Mouse (Mus musculus) small intestine, adult 2 months (tissue): ENCODE data around the gene C130032M10Rik.

Source experiments
- CTCF ChIP-seq: fragments of 200-500 bp; IDR thresholded peaks from 2 replicates; pipeline ENCODE4 v1.5.1; 2012; ENCODE audit warnings: low read depth, mild to moderate bottlenecking, control low read depth, inconsistent platforms, low read length, moderate library complexity, mixed read lengths; ENCODE audit not compliant: insufficient replicate concordance, insufficient read length; ENCODE audit errors: extremely low read depth
- POLR2A ChIP-seq: fragments of 200-500 bp; IDR thresholded peaks from 2 replicates; pipeline ENCODE4 v1.6.1; 2012; ENCODE audit warnings: low read depth, mild to moderate bottlenecking, control low read depth, inconsistent platforms, low read length, moderate library complexity

GRCm38 (mm10) chr9:114527992-114528679 lies 12.6 kb downstream of the C130032M10Rik start:
- no peak for TF ChIP-seq CTCF
- no peak for TF ChIP-seq POLR2A
